Mouse (Mus musculus): ENCODE data around the gene Psmd9. TPM values are rescaled to one million over a fixed set of nuclear protein-coding genes. Genes with fewer than 3 reads are reported as not detected.

Gene Psmd9
- polyA plus RNA-seq, 1 experiment from 2014 or later: 68.5 TPM

DNA sequence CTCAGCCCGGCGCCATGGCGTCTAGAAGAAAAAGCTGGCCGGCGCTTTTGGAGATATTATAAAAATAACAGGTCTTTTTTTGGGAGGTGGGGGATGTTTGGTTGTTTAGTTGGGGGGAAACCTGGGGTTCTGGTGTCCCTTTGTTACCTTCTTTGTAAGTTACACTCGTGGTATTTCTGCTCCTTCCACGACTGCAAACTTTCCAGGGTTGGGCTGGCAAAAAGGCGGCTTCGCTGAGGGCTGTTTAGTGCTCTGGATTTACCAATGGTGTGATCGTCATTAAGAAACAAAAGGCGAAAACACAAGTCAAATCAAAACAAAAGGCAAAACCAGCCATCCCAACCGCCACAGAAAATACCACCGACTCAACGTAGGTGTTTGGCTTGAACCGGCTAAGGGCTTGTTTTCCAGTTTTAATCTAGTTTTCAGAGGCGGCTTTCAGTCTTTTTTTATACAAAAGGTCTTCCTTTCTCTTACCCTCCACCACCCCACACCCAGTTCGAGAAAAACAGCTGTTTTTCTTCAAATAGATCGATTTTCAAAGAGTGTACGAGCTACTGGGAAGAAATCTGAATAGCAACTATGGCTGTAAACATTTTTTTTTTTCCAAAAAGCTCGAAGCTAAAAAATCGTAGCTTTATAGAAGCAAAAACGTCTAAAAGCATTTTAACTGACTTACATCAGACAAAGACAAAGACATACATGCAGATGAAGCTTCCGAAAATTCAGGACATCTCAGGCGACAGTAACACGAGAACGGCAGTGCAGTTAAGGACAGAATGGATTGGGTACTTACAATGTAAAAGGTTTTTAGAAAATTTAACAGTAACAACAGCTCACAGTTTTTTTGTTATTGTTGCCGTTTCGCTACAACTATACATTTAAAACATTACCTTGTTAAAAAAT, 29.2 kb upstream of the Psmd9 start:
- peak overlapping the region; percentile 62 for H3K4me3 ChIP-seq (replicated peaks)
- peaks cover 42% of the 10 kb centered on the region for H3K4me1 ChIP-seq (replicated peaks)
- peak overlapping the region; percentile 98 for H3K9ac ChIP-seq
- no peaks in the 10 kb centered on the region for H3K9me3 ChIP-seq
- H3K4me2 ChIP-seq (replicated peaks): peak overlapping the region; percentile 93
- H3K27me3 ChIP-seq (replicated peaks): no peaks in the 10 kb centered on the region
- peak overlapping the region; percentile 100 for H3K27ac ChIP-seq
- no peak for ATAC-seq
- H3K36me3 ChIP-seq: no peaks in the 10 kb centered on the region
- WGBS: under 1% methylated on average over 28 of the region's 28 CpGs

DNA sequence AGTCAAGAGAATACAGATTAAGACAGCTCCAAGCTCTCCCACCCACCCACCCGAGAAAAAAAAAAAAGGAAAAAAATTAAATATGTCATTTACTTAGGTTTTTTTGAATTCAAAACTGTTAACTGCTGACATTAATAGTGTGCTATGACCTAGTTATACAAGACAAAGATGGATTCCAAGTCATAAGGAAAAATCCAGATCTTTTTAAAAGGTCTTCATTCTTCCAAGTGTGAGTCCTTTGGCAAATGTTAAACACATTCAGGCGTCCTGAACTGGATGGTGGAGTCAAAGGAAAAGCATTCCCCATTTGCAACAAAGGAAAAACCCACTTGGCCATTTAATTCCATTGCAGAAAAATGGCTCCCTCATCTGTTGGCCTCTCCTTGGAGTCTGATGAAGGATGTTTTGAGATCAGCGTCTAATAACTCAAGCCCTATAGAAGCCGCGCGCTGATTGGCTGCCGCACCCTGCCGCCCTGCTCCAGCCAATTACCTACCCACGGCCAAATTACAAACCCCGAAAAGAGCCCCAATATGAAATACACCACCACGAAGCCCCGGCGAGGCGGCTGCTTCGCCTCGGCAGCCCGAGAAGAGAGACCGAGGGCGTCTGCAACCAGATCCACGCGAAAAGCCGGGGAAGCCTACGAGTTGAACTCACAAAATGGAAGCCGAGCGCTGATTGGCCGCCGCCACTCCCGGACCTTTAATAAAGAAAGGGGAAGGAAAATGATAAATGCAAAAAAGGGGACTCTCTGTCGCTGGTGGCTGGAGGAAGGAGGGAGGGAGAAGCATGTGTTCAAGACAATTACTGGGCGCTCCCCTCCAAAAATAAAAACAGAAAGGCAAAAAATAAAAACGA, 28.3 kb upstream of the Psmd9 start:
- ATAC-seq: peak; percentile 40
- H3K27ac ChIP-seq: peak overlapping the region; percentile 100
- peak overlapping the region; percentile 88 for H3K4me3 ChIP-seq (replicated peaks)
- peak overlapping the region; percentile 96 for H3K4me2 ChIP-seq (replicated peaks)
- H3K27me3 ChIP-seq (replicated peaks): no peaks in the 10 kb centered on the region
- peak overlapping the region; percentile 99 for H3K9ac ChIP-seq
- 0% methylated on average over 31 of the region's 31 CpGs for WGBS
- H3K9me3 ChIP-seq: no peaks in the 10 kb centered on the region
- peaks cover 42% of the 10 kb centered on the region for H3K4me1 ChIP-seq (replicated peaks)
- no peaks in the 10 kb centered on the region for H3K36me3 ChIP-seq

- no peaks in the 10 kb centered on the region for H3K9me3 ChIP-seq
- peak overlapping the region; percentile 99 for H3K9ac ChIP-seq
- H3K27me3 ChIP-seq (replicated peaks): no peaks in the 10 kb centered on the region
- H3K4me1 ChIP-seq (replicated peaks): peaks cover 37% of the 10 kb centered on the region
- peak overlapping the region; percentile 88 for H3K4me3 ChIP-seq (replicated peaks)
- WGBS: under 1% methylated on average over 38 of the region's 38 CpGs
- ATAC-seq: no peak
- peak overlapping the region; percentile 100 for H3K27ac ChIP-seq
- H3K4me2 ChIP-seq (replicated peaks): peak overlapping the region; percentile 96
- peaks cover 3% of the 10 kb centered on the region; the same call in 1 of the 2 replicates for H3K36me3 ChIP-seq
Measured at GRCm38 (mm10) chr5:123141555-123142160, 27.6 kb upstream of the Psmd9 start.

- Histone ChIP-seq H3K4me2 (replicated peaks) (peak within 1 kb of the TSS; percentile 96), H3K4me1 (replicated peaks) (peaks cover 29% of the 10 kb centered on the region), H3K9ac (peak within 1 kb of the TSS; percentile 99), H3K27ac (peak within 1 kb of the TSS; percentile 100), H3K36me3 (peaks cover 10% of the 10 kb centered on the region; the same call in 1 of the 2 replicates), H3K4me3 (replicated peaks) (peak within 1 kb of the TSS; percentile 88), H3K9me3 (no peaks in the 10 kb centered on the region), H3K27me3 (replicated peaks) (no peaks in the 10 kb centered on the region)
- peak; percentile 7 for ATAC-seq
- under 1% methylated on average over 70 of the region's 103 CpGs for WGBS
Measured at GRCm38 (mm10) chr5:123142161-123143157, 26.8 kb upstream of the Psmd9 start, which contains the start of gene Setd1b. TSS of gene Setd1b (plus strand) at chr5:123142193.

DNA sequence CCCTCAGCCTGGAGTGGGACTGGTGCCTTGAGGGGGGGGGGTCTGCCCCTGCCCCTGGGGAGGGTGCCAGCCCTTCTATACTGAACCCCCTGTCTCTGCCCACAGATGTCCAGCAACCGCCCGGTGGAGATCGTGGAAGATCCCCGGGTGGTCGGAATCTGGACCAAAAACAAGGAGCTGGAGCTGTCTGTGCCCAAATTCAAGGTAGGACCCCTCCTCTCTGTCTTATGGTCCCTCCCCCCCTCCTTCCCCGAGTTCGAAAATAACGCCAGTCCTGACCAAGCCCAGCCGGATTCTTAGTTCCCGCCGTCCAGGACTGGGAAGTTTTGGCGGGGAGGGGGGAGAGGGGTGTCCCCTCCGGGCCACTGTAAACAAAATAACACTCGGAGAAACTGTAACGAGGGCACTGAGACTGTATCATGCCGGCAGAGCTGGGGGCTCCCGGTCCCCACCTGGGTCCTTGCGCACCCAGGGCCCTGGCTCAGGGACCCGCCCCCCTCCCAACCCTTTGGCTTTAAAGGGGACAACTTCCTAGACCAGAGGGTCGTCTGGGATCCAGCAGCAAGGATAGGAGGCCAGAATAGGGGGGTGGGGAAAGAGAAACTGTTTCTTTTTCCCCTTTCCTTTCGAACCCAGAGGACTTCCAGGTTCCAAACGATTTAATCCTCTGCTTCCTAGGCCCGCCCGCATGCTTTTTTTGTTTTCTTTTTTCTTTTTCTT, 25.8 kb upstream of the Psmd9 start:
- Histone ChIP-seq H3K9me3 (no peaks in the 10 kb centered on the region), H3K4me2 (replicated peaks) (peak overlapping the region; percentile 96), H3K36me3 (peaks cover 18% of the 10 kb centered on the region), H3K27me3 (replicated peaks) (no peaks in the 10 kb centered on the region), H3K4me1 (replicated peaks) (peaks cover 25% of the 10 kb centered on the region), H3K9ac (peak overlapping the region; percentile 99), H3K4me3 (replicated peaks) (peak overlapping the region; percentile 88), H3K27ac (peak overlapping the region; percentile 100)
- ATAC-seq: no peak; the same call in 1 of the 2 replicates
- under 1% methylated on average over 23 of the region's 24 CpGs for WGBS

GRCm38 (mm10) chr5:123143971-123144745, 25.1 kb upstream of the Psmd9 start:
- H3K9ac ChIP-seq: peak overlapping the region; percentile 99
- H3K4me2 ChIP-seq (replicated peaks): peak overlapping the region; percentile 96
- H3K27ac ChIP-seq: peak overlapping the region; percentile 100; the same call in 1 of the 2 replicates
- H3K27me3 ChIP-seq (replicated peaks): no peaks in the 10 kb centered on the region
- peaks cover 33% of the 10 kb centered on the region for H3K4me1 ChIP-seq (replicated peaks)
- WGBS: 5% methylated on average over 17 of the region's 17 CpGs
- peak overlapping the region; percentile 88 for H3K4me3 ChIP-seq (replicated peaks)
- no peak for ATAC-seq
- peaks cover 23% of the 10 kb centered on the region for H3K36me3 ChIP-seq
- H3K9me3 ChIP-seq: no peaks in the 10 kb centered on the region

DNA sequence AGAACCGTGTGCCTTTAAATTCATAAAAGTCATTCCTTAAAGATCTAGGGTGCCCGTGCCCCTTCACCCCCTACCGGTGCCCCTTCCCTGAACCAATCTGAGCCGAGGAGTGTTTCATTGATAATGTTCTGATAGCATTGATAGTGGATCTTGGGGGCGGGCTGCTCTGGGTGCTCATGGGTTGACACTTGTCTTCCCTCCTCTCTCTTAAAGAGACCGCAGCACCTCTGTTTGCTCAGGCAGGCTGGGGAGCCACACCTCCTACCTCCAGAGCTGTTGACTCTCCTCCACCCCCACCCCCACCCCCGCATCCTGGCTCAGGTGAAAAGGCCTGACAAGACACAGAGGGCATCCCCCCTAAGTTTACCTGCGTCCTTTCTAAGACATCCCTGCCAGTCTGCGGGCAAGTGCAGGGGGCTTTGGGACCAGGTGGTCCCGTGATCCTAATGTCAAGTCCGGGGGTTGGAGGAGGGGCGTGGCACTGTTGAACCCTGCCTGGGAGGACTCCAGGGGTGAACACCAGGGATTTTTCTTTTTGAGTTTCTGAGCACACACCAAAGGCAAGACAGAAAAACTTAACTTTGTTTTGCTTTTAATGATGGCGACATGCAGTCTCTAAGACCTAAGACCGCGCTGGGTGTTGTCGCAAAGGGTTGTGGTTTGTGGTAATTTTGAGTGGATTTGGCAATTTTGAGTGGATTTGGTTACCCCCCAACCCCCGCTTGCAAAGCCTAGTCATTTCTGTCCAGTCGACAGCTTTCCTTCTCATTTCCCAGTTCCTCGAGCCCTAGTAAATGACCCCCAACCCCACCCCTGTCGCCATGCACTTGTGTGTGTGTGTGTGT, 24.2 kb upstream of the Psmd9 start:
- Histone ChIP-seq H3K4me3 (replicated peaks) (peak overlapping the region; percentile 88), H3K9me3 (no peaks in the 10 kb centered on the region), H3K4me2 (replicated peaks) (peak overlapping the region; percentile 96), H3K4me1 (replicated peaks) (peaks cover 39% of the 10 kb centered on the region), H3K9ac (peak overlapping the region; percentile 99; the same call in 1 of the 2 replicates), H3K27me3 (replicated peaks) (no peaks in the 10 kb centered on the region), H3K36me3 (peaks cover 23% of the 10 kb centered on the region), H3K27ac (no peak overlapping the region)
- WGBS: 34% methylated on average over 20 of the region's 20 CpGs
- no peak for ATAC-seq

- 87% methylated on average over 11 of the region's 11 CpGs for WGBS
- Histone ChIP-seq H3K9ac (no peak overlapping the region), H3K36me3 (peaks cover 23% of the 10 kb centered on the region), H3K4me3 (replicated peaks) (no peak overlapping the region), H3K4me2 (replicated peaks) (no peak overlapping the region), H3K9me3 (no peaks in the 10 kb centered on the region), H3K4me1 (replicated peaks) (peaks cover 51% of the 10 kb centered on the region), H3K27ac (no peak overlapping the region), H3K27me3 (replicated peaks) (no peaks in the 10 kb centered on the region)
- no peak for ATAC-seq
Measured at GRCm38 (mm10) chr5:123146357-123146756, 22.9 kb upstream of the Psmd9 start.

DNA sequence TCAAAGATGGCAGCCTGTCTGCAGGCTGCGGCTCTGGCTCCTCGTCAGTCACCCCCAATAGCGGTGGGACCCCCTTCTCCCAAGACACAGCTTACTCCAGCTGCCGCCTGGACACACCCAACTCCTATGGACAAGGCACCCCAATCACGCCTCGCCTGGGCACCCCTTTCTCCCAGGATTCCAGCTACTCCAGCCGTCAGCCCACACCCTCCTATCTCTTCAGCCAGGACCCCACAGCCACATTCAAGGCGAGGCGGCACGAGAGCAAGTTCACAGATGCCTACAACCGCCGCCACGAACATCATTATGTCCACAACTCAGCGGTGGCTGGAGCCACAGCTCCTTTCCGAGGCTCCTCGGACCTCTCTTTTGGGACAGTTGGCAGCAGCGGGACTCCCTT, 21.6 kb upstream of the Psmd9 start:
- WGBS: 82% methylated on average over 17 of the region's 17 CpGs
- no peak for ATAC-seq
- no peaks in the 10 kb centered on the region for H3K27me3 ChIP-seq (replicated peaks)

More for the DNA sequence above, 21.6 kb upstream of the Psmd9 start:
- H3K36me3 ChIP-seq: peaks cover 33% of the 10 kb centered on the region
- no peak overlapping the region; the same call in 1 of the 2 replicates for H3K9ac ChIP-seq
- no peak overlapping the region for H3K4me2 ChIP-seq (replicated peaks)
- H3K4me3 ChIP-seq (replicated peaks): no peak overlapping the region
- H3K27ac ChIP-seq: no peak overlapping the region
- no peaks in the 10 kb centered on the region for H3K9me3 ChIP-seq
- peaks cover 51% of the 10 kb centered on the region for H3K4me1 ChIP-seq (replicated peaks)
